Mouse (Mus musculus) CH12.LX (cell line): ENCODE measurements around the gene Slc6a16. TPM values are rescaled to one million over a fixed set of nuclear protein-coding genes. Genes with fewer than 3 reads are reported as not detected.

ENCODE experiments used
- DNase-seq: peaks from one replicate; pipeline ENCODE4 v3.0.0-alpha.2; 2013; ENCODE audit errors: extremely low read depth
- H3K27ac ChIP-seq: 2 replicates; pipeline ENCODE4 v1.5.1; 2012; ENCODE audit warnings: low read depth, mild to moderate bottlenecking, control low read depth, moderate library complexity; ENCODE audit not compliant: insufficient read depth
- H3K27me3 ChIP-seq: replicated peaks from 2 replicates; pipeline ENCODE3; 2012; ENCODE audit warnings: inconsistent platforms
- H3K36me3 ChIP-seq, 2 experiments: replicated peaks in 1 of 2; 2 replicates each; pipeline versions ENCODE3 to v1.6.1; 2012; ENCODE audit warnings: inconsistent platforms in 1 of 2, low read length in 1 of 2, mild to moderate bottlenecking in 1 of 2, mixed read lengths in 1 of 2, moderate library complexity in 1 of 2; ENCODE audit not compliant: control insufficient read depth in 1 of 2, insufficient read depth in 1 of 2
- H3K4me1 ChIP-seq, 2 experiments: 2 replicates each; pipeline ENCODE4 v1.6.1; 2012; ENCODE audit warnings: inconsistent platforms in 1 of 2, moderate library complexity in 1 of 2; ENCODE audit not compliant: insufficient read depth in 2 of 2, control insufficient read depth in 1 of 2
- H3K4me2 ChIP-seq: 2 replicates; pipeline ENCODE4 v1.6.1; 2012; ENCODE audit warnings: low read depth, mild to moderate bottlenecking, control low read depth; ENCODE audit not compliant: poor library complexity, insufficient read depth, severe bottlenecking
- H3K4me3 ChIP-seq, 3 experiments: fragments of 150-350 bp in 1 of 3; sonication (generic) in 1 of 3; replicated peaks in 1 of 3; 2 replicates each; pipeline versions ENCODE3 to v1.5.1; 2011 to 2012; ENCODE audit warnings: low read depth in 2 of 3, low read length in 2 of 3, mild to moderate bottlenecking in 2 of 3, moderate library complexity in 2 of 3, control low read depth in 1 of 3, improper control_type of control experiment in 1 of 3, inconsistent platforms in 1 of 3, mixed read lengths in 1 of 3; ENCODE audit not compliant: poor library complexity in 1 of 3
- H3K79me2 ChIP-seq: replicated peaks from 2 replicates; pipeline ENCODE4 v1.6.1; 2012; ENCODE audit warnings: mild to moderate bottlenecking, moderate library complexity; ENCODE audit not compliant: control insufficient read depth, poor library complexity, insufficient read depth, severe bottlenecking; ENCODE audit errors: extremely low read depth
- H3K9ac ChIP-seq: 2 replicates; pipeline ENCODE4 v1.6.1; 2012; ENCODE audit warnings: low read depth, mild to moderate bottlenecking, control low read depth, moderate library complexity; ENCODE audit not compliant: insufficient read depth
- H3K9me3 ChIP-seq: replicated peaks from 2 replicates; pipeline ENCODE3; 2012; ENCODE audit warnings: low read length, inconsistent platforms, mixed read lengths
- BHLHE40 ChIP-seq: IDR thresholded peaks from 2 replicates; pipeline ENCODE4 v1.6.1; 2011; ENCODE audit warnings: mild to moderate bottlenecking, low read depth, low read length, improper control_type of control experiment
- CHD1 ChIP-seq: IDR thresholded peaks from 2 replicates; pipeline ENCODE4 v1.6.1; 2012; ENCODE audit warnings: low read depth, low read length, improper control_type of control experiment, inconsistent platforms
- ETS1 ChIP-seq: conservative IDR thresholded peaks from 2 replicates; pipeline ENCODE4 v1.6.1; 2012; ENCODE audit warnings: low read depth, mild to moderate bottlenecking, inconsistent platforms, low read length, improper control_type of control experiment, moderate library complexity
- IRF4 ChIP-seq: IDR thresholded peaks from 2 replicates; pipeline ENCODE4 v1.6.1; 2014; ENCODE audit warnings: low read depth, mild to moderate bottlenecking, inconsistent platforms, low read length, improper control_type of control experiment
- MXI1 ChIP-seq: IDR thresholded peaks from 2 replicates; pipeline ENCODE4 v1.6.1; 2011; ENCODE audit warnings: mild to moderate bottlenecking, low read depth, low read length, improper control_type of control experiment
- POLR2AphosphoS2 ChIP-seq: IDR thresholded peaks from 2 replicates; pipeline ENCODE4 v1.6.1; 2011; ENCODE audit warnings: low read depth, low read length, improper control_type of control experiment
- RAD21 ChIP-seq: IDR thresholded peaks from 2 replicates; pipeline ENCODE4 v1.6.1; 2011; ENCODE audit warnings: low read depth, mild to moderate bottlenecking, low read length, improper control_type of control experiment, moderate library complexity
- TBP ChIP-seq: conservative IDR thresholded peaks from 2 replicates; pipeline ENCODE4 v1.6.1; 2011; ENCODE audit warnings: low read depth, low read length, improper control_type of control experiment
- UBTF ChIP-seq: IDR thresholded peaks from 2 replicates; pipeline ENCODE4 v1.6.1; 2012; ENCODE audit warnings: low read depth, mild to moderate bottlenecking, inconsistent platforms, low read length, improper control_type of control experiment, moderate library complexity
- ZMIZ1 ChIP-seq: IDR thresholded peaks from 2 replicates; pipeline ENCODE4 v1.6.1; 2012; ENCODE audit warnings: low read depth, mild to moderate bottlenecking, inconsistent platforms, low read length, improper control_type of control experiment
- dilution Hi-C: fragments of 300-500 bp; cut with MboI; formaldehyde crosslinking; loops from 2 replicates; pipeline ENCODE4 v1.14.3; 2020; ENCODE audit warnings: low sequenced_read_pairs; ENCODE audit not compliant: extremely low pct_unique_long_range_greater_than_20kb, extremely low pct_ligation_motif_present
- in situ Hi-C: fragments of 300-500 bp; cut with MboI; formaldehyde crosslinking; loops from 3 replicates; pipeline ENCODE4 v1.14.3; 2019; ENCODE audit warnings: low sequenced_read_pairs, low pct_ligation_motif_present, low pct_unique_long_range_greater_than_20kb, mixed read lengths
- polyA plus RNA-seq: library from polyadenylated mRNA; unstranded; fragments of >175 nt; gene quantifications from 2 replicates; pipeline ENCODE4 v1.2.1, GENCODE M21; 2012; ENCODE audit warnings: low read depth; ENCODE audit not compliant: insufficient read length
- total RNA-seq, 2 experiments: library from RNA; depleted of rRNA; stranded (reverse); fragments of 300-350 nt in 1 of 2; fragments of >200 nt in 1 of 2; gene quantifications; 2 replicates each; pipeline ENCODE4 v1.2.3; 2012 to 2014

Slc6a16 gene
- total and polyA plus RNA-seq, 3 experiments: 0.08 to 0.37 (median 0.13) TPM

GRCm38 (mm10) chr7:45228548-45228947 is 12.3 kb upstream of the Slc6a16 start:
- no peak overlapping the region for H3K4me2 ChIP-seq
- no peaks in the 10 kb centered on the region for H3K27me3 ChIP-seq
- dilution Hi-C loops: no loop called here
- H3K4me1 ChIP-seq: peaks cover 8 to 44% of the 10 kb centered on the region in 2 experiments; a peak in 3 of 4 replicates
- TF ChIP-seq ETS1 (no peak), RAD21 (no peak), CHD1 (no peak), BHLHE40 (no peak), ZMIZ1 (0 out of 2 replicates have a peak, but pooled peaks have one; percentile 13)
- H3K9me3 ChIP-seq: peaks cover 6% of the 10 kb centered on the region
- no peak overlapping the region for H3K9ac ChIP-seq
- H3K27ac ChIP-seq: no peak overlapping the region
- no peak overlapping the region for H3K4me3 ChIP-seq
- H3K36me3 ChIP-seq: peaks cover 7 to 34% of the 10 kb centered on the region in 2 experiments
- no peaks in the 10 kb centered on the region for H3K79me2 ChIP-seq
- DNase-seq: no peak
- in situ Hi-C loops: no loop called here

GRCm38 (mm10) chr7:45229046-45229445 is 11.8 kb upstream of the Slc6a16 start:
- dilution Hi-C loops (no loop called here), in situ Hi-C loops (no loop called here)

GRCm38 (mm10) chr7:45229459-45230203 is 11.3 kb upstream of the Slc6a16 start:
- dilution Hi-C loops (no loop called here), in situ Hi-C loops (no loop called here)
- Histone ChIP-seq H3K27ac (peak overlapping the region; percentile 46; the same call in 1 of the 2 replicates), H3K27me3 (no peaks in the 10 kb centered on the region), H3K36me3 (peaks cover 18 to 45% of the 10 kb centered on the region in 2 experiments), H3K4me3 (peak overlapping the region in 1 of 3 experiments; percentile 25), H3K9ac (no peak overlapping the region), H3K79me2 (no peaks in the 10 kb centered on the region), H3K4me1 (peaks cover 16 to 52% of the 10 kb centered on the region in 2 experiments), H3K4me2 (no peak overlapping the region), H3K9me3 (peaks cover 4% of the 10 kb centered on the region)
- DNase-seq: peak; percentile 79
- TF ChIP-seq UBTF (no peak), POLR2AphosphoS2 (peak; percentile 83), IRF4 (peak; percentile 58; the same call in 1 of the 2 replicates), MXI1 (0 out of 2 replicates have a peak, but pooled peaks have one; percentile 35)

More at GRCm38 (mm10) chr7:45229046-45229445, 11.8 kb upstream of the Slc6a16 start:
- no peak overlapping the region for H3K9ac ChIP-seq
- no peaks in the 10 kb centered on the region for H3K79me2 ChIP-seq
- no peak overlapping the region for H3K4me2 ChIP-seq
- DNase-seq: no peak
- no peaks in the 10 kb centered on the region for H3K27me3 ChIP-seq
- H3K27ac ChIP-seq: no peak overlapping the region
- TF ChIP-seq ZMIZ1 (0 out of 2 replicates have a peak, but pooled peaks have one; percentile 5), TBP (no peak)
- H3K4me1 ChIP-seq: peaks cover 13 to 46% of the 10 kb centered on the region in 2 experiments
- H3K9me3 ChIP-seq: peaks cover 4% of the 10 kb centered on the region
- no peak overlapping the region for H3K4me3 ChIP-seq
- H3K36me3 ChIP-seq: peaks cover 12 to 39% of the 10 kb centered on the region in 2 experiments
